Mouse (Mus musculus): ENCODE measurements around the gene 1700023F06Rik.

Gene 1700023F06Rik

GRCm38 (mm10) chr11:103164391-103164790 is 44.0 kb downstream of the 1700023F06Rik start:
- no peak for DNase-seq (ENCODE audit: low spot score in 2 of 2)

- DNase-seq (ENCODE audit: low spot score in 2 of 2) = peak in 1 of 2 experiments; percentile 74
Observed at GRCm38 (mm10) chr11:103162132-103162531, 46.2 kb downstream of the 1700023F06Rik start.

GRCm38 (mm10) chr11:103161449-103161848 is 46.9 kb downstream of the 1700023F06Rik start:
- DNase-seq (ENCODE audit: low spot score in 2 of 2) = no peak

GRCm38 (mm10) chr11:103160738-103161137 is 47.6 kb downstream of the 1700023F06Rik start:
- DNase-seq (ENCODE audit: low spot score in 2 of 2) = no peak

GRCm38 (mm10) chr11:103158621-103159478 is 49.5 kb downstream of the 1700023F06Rik start:
- DNase-seq (ENCODE audit: low spot score in 2 of 2) = peak; percentile 96 to 97

- no peak for DNase-seq (ENCODE audit: low spot score in 2 of 2)
Observed at GRCm38 (mm10) chr11:103149771-103150170, 58.6 kb downstream of the 1700023F06Rik start.

Measured in spleen, postnatal 10 days (tissue).